Mouse (Mus musculus) urinary bladder, postnatal 14 days (tissue): ENCODE results near the gene Adssl1.

Experiments used
- DNase-seq: peaks from one replicate; pipeline ENCODE4 v3.0.0; 2021; ENCODE audit warnings: low spot score

The Adssl1 gene

DNA sequence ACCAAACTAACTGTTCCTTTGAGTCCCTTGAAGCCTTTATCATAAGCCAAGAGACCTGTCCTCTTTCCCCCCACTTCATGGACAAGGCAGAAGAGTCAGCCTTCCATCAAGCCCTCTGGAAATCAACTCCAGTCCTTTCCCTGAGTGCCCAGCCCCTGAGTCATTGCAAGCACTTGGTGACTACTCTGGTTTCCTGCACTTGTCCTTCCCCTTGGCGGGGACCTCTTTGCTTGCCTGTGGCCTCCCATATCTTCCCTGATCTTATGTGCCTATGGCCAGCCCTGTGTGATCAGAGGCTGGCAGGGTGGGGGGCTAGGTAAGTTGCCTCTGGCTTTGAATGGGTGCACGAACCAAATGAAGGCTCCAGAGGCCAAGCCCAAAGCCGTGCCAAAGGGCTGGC lies 2.1 kb downstream of the Adssl1 start:
- no peak for DNase-seq

DNA sequence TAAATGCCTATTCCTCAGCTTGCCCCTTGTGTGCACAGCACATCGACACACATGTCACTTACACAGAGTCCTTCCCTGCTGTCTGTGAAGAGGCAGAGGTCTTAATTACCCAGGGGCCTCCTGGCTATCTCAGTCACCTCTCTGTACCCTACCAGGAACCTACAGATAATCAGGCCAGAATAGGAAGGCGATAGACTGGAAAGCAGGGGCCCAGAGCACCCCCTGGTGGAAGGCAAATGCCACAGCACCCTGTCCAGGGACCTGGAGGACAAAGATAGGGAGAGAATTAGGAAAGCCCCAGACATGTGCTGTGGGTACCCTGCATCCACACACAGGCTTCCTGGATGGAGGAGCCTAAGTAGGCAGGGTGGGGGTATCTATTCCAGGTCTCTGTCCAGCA lies 3.9 kb downstream of the Adssl1 start:
- peak; percentile 63 for DNase-seq

DNA sequence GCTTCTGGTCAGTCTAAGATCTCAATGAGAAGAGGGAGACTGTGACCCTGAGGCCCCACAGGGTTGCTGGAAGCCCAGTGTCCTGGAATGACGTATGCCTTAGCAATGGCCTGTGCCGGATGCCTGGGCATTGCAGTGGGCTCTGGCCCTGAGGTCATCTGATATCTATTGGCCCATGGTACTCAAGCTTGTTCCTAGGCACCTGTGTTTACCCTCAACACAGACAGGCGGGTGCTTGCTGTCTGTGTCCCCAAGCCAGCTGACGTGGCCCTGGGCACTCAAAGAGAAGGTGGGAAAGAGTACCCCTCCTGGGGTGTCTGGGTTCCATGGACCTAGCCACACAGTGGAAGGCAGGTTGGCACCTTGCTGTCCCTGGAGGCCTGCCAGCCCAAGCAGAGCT lies 5.9 kb downstream of the Adssl1 start:
- no peak for DNase-seq

DNA sequence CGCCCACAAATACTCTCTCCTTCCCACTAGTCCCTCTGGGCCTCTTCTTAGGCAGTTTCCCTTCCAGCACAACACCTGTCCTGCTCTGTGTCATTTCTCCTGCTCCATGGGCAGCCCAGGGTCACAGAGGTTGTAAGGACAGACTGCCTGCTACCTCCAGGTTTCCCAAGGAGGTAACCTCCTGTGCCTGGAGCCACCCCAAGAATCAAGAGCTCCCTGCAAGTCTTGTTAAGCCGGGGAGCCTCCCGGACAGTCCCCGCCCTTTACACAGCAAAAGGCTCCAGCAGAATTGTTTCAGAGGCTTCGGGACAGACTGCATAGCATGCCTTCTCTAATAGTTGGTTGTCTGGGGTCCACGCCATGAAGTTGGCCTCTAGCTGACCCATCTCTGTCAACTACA lies 6.6 kb downstream of the Adssl1 start:
- DNase-seq = no peak

DNA sequence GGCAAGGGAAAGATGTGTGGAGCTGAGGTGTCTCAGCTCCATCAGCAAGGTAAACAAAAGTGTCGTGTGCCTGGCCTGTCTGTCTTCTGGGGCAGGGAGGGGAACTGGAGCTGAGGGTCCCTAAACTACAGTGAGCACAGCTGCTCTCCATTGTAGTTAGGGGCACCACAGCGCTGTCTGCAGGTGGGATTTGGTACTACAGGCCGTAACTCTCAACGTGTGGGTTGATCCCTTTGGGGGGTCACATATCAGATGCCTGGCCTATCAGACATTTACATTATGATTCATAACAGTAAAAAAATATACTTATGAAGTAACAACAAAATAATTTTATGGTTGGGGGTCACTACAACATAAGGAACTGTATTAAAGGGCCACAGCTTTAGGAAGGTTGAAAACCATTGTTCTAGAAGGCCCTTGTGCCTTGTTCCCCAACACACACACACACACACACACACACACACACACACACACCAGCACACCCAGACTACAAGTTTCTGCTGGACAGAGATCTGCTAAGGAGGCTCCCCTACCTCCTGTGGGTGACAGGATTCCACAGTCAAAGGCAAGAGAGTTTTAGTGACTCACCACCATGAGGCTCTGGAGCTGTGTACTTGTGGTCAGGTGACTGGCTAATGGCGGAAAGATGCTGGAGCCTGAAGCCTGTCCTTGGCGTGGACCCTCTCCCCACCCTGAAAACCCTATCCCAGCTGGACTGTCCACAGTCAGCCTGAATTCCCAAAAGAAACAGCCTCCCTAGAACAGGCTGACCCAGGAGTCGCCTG lies 7.4 kb downstream of the Adssl1 start:
- no peak for DNase-seq

DNA sequence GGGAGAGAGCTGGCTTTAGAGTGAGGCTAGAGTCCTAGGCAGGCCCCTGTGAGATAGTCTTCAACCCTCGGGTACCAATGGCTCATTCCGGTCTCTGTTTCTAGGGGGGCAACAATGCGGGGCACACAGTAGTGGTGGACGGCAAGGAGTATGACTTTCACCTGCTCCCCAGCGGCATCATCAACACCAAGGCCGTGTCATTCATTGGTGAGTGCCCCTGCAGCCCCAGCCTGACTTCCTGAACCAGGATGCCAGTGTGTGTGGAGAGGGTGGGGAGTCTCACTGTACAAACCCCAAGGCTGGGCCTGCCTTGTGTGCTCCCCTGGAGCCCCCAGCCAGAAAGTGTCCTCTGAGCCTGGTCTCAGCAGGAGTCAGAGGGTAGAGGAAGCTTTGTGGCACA lies 8.4 kb downstream of the Adssl1 start:
- no peak for DNase-seq

DNA sequence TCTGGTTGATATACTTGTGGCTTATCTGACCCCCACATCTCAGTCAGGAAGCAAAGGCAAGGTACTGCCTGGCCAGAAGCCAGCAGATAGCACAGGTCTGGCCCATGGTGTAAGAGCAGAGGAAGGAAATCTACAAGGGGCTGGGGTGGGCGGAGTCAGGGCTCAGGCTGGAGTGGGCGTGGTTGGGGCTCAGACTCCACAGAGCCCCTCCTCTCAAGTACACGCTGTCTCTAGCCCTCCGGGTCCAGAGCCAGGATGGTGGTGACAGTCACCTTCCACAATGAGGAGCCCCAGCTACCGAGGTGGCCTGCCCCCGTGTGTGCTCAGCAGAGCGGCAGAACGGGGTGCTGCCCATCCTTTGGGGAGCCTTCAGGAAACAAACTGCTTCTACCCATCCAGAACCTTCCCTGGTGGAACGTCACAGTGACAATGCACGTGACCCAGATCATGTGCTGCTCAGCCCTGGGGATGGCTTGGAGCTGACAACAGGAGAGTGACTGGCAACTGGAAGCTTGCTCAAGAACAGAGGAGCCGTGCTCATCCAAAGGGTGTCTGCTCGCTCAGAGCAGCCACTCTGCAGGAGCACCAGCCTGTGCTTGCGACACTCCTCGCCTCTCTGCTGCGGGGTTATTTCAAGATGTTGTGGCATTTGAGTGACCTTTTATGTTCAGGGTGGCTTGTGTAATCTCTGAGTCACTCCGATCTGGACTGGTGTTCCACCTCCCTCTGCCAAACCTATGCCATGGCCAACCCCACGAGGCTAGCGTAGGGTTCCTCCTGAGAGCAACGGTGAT lies 9.3 kb downstream of the Adssl1 start:
- DNase-seq = peak; percentile 73

DNA sequence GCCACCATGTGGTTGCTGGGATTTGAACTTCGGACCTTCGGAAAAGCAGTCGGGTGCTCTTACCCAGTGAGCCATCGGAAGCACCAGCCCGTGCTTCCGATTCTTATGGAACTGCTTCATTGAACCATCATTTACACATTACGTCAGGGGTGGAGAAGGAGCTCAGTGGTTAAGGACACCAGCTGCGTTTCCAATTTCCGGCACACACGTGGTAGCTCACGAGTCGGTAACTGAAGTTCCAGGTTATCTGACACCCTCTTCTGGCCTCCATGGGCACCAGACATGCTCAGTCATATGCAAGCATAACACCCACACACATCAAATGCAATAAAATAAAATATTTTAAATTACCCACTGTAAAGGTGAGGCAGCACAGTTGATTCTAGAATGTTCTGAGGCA lies 10.2 kb downstream of the Adssl1 start:
- DNase-seq = no peak

DNA sequence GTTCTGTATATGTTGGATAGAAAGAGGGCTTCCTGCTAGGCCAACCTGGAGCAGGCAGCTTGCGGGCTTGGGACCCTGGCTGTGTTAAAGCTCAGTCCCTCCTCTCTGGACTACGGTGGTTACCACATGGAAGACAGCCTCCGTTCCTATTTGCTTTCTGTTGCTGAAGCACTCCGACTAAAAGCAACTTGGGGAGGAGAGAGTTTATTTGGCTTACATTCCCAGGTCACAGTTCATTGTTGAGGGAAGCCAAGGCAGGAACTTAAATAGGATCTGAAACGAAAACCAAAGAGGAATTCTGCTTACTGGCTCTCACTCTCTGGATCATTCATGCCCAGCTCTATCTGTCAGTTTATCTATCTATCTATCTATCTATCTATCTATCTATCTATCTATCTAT lies 11.0 kb downstream of the Adssl1 start:
- DNase-seq = no peak

DNA sequence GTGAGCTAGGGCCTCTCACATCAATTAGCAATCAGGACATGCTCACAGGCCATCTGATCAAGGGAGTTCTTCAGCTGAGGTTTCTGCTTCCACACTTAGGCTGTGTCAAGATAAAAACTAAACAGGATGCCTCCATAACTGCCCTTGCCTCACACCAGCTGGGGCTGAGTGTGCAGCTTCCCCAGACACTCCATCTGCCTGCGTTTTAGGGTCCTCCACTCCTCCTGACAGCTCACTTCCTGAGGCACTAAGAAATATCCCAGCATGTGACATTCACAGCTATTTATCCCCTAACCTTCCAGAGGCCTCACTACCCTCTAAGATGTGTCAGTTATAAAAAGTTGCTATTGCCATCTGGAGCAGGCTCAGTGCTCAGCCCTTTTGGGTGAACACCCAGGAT lies 11.6 kb downstream of the Adssl1 start:
- DNase-seq = no peak

DNA sequence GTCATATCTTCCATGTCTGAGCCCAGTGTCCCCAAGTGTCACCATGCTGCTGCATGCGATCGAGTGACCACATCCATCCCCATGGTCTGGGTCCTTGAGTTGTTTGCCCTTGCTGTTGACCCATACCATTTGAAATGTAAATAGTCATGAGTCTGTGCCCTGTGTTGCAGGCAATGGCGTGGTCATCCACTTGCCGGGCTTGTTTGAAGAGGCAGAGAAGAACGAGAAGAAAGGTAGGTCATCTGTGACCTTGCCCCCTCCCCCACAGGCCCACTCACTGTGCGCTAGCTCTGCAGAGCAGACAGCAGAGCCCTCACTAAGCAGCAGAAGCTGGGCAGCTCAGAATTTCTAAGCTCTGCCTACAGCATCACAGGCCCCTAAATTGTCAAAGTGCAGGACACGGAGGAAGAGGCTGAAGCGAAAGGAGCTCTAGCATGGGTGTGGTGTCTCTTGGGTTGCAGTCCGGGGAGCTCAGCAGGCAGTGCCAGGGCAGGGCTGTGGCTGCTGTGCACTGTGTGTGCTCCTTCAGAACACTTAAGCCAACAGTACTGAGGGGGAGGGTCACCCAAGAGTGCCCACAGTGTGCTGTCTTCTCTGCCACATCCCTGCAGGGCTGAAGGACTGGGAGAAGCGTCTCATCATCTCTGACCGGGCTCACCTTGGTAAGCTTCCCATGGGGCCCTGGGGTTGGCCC lies 12.4 kb downstream of the Adssl1 start:
- DNase-seq = no peak

DNA sequence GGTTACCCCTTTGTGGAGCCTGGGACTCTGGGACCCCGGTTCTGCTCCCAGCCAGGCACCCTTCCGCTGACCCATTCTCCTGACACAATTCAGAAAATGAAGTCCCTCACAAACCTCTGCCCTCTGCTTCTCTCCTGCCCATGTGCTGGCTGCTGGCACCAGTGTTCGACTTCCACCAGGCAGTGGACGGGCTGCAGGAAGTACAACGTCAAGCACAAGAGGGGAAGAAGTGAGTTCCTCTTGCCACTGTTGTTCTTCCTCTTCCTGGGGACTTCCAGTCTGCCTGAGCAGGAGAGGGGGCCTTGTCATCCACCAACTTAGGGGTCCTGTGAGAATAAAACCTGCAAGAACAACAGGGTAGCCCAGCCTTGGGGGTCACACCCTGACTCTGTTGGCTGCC lies 13.1 kb downstream of the Adssl1 start:
- no peak for DNase-seq

DNA sequence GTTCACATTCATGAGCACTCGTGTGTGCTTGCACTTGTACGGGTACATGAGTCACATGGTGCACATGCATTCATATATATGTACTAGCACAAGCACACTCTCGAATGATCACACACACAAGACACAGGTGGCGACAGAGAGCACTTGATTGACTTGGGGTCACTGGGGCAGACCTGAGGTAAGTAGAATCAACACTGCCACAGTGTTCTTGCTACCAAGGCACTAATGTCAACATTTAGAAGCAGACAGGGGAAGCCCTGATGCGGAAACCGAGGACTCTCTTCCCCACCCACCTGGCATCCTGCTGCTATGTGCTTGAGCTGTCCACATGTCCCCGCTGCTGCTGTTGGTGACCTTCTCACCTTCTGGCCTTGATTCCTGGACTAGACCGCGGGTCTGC lies 13.8 kb downstream of the Adssl1 start:
- DNase-seq = no peak

DNA sequence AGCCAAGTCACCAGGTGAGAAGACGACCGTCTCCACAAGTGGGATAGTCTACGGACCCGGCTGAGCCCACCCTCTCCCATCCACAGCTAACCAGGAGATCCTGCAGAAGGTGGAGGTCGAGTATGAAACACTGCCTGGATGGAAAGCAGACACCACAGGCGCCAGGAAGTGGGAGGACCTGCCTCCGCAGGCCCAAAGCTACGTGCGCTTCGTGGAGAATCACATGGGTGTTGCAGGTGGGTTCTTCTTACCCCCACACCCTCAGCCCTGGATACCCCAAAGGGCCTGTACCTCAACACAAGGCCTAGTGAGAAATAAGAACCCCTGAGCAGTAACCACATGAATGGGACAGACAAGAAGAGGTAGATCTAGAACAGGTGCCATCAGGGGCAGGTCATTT lies 19.7 kb downstream of the Adssl1 start:
- no peak for DNase-seq

DNA sequence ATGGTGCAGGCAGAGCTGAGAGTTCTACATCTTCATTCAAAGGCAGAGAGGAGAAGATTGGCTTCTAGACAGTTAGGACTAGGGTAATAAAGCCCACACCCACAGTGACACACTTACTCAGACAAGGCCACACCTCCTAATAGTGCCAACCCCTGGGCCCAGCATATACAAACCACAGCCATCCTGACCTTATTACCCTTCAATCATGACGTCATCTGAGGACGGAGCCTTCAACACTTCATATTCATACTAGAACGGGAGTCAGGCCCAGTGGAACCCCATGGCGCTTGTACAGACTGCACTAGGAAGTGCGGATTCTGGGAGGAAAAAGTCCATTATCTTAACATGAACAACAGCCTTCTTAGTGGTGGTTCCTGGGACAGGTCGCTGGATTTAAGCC lies 23.3 kb downstream of the Adssl1 start:
- DNase-seq = no peak

DNA sequence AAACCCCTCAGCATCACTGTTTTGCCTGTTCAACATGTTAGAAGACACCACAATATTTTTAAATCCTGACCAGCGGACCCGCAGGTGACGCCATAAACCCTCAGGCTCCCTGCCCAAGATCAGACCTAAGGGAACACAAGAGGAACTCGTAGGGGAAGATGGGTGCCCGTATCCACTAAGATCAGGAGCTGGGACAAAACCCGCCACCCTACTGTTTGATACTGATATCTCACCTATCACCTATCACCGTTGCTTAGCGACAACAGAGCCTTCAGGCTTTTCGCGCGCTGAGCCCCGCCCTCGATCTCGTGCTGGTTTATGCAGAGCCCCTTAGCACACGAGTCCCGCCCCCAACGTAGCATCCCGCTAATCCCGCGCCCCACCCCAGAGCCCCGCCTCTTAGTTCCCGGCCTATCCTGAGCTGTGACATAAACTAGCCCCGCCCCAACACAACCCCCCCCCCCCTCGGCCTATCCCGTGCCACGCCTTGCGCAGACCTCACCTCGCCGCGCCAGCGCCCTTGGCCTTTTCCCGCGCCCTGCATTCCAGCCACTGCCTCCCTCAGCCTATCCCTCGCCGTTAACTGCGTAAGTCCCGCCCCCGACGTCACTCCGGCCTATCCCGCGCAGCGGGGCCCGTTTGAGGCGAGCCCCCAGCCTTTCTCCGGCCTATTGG lies 24.5 kb downstream of the Adssl1 start, which contains the start of gene Siva1:
TSS of gene Siva1 (plus strand) at position 500 of the 675 bp plus-strand sequence.
- peak; percentile 100 for DNase-seq

DNA sequence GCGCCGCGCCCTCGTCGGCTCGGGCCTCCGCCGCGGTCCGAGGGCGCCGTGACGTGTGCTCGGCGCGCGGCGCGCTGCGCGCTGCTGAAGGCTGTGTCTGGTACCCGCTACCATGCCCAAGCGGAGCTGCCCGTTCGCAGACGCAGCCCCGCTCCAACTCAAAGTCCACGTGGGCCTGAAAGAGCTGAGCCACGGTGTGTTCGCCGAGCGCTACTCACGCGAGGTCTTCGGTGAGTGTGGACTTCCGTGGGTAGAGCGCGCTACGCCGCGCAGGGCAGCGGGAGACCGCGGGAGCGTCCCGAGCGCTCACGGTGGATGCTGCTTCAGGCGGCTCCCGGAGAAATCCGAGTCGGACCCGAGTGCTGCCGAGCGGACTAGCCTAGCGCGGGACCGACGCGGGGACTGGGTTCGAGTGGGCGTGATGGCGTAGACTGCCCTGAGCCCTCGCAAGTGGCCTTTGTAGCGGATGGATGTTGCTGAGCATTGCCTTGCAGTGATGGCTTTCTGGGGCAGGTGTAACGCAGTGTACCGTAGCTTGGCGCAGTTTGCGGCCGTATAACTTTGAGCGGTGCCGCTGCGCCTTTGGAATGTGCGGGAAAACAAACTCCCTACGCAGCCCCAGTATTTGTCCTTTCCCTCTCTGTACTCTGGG lies 25.1 kb downstream of the Adssl1 start:
- peak; percentile 45 for DNase-seq

DNA sequence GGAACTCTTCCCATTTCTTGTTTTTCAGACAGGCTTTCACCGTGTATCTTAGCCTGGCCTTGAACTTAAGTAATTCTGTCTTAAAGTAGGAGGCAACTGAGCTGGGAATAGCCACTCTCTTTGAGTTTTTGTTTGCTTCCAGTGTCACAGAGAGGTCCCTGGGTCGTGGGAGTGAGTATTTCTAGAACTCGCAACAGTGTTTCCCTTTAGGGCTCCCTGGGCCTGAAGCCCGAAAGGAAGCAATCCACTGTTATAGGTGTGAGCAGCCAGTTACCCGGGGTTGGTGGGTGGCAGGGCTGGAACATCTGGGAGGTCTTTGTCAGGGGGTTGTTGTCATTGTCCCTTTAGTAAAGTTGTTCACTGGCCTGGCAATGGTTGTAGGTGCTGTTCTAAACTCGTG lies 26.3 kb downstream of the Adssl1 start:
- no peak for DNase-seq

DNA sequence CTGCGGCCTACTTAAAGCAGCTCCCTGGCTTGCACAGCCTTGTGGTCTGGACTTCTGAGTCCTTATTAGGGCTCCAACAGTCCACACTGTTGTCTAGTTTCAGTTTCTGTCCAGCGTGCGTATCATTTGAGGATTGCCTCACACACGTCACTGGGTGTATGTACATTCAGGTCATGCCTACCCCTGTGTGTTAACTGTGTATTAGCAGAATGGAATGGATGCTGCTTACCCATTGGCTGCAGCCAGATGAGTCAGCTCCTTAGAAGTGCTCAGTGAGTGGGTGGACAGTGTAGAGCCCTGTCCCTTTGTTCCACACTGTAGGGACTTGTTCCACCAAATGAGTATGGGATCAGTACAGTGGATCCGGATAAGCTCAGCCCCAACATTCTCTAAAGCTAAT lies 28.2 kb downstream of the Adssl1 start:
- no peak for DNase-seq

DNA sequence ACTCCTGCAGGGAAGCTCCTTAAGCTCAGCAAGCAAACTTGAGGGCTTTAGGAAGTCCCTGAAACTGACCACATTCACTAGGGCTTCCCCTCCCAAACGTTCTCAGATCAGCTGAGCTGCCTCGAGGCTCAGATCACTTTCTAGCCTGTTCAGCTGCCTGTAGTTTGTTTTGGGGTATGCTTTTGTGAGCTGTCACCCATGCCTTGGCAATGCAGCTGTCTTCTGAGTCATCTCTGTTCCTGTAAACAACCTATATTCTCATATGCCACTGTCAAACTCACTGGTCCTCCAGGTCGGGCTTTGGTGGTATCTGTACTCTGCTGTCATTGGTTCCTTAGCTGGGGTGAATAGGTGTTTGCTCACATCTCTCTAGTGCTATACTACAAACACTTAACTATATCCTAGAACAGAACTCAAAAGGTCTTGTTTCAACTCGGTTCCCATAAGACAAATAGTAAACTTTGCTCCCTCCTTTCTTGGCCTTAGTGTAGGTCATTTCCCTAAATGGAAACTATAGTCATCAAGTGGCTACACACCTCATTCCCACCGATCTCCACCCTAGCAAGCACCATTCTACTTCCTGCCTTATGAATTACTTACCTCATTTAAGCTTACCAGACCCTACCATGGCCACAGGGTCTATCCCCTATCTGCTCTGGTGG lies 32.1 kb downstream of the Adssl1 start:
- no peak for DNase-seq

DNA sequence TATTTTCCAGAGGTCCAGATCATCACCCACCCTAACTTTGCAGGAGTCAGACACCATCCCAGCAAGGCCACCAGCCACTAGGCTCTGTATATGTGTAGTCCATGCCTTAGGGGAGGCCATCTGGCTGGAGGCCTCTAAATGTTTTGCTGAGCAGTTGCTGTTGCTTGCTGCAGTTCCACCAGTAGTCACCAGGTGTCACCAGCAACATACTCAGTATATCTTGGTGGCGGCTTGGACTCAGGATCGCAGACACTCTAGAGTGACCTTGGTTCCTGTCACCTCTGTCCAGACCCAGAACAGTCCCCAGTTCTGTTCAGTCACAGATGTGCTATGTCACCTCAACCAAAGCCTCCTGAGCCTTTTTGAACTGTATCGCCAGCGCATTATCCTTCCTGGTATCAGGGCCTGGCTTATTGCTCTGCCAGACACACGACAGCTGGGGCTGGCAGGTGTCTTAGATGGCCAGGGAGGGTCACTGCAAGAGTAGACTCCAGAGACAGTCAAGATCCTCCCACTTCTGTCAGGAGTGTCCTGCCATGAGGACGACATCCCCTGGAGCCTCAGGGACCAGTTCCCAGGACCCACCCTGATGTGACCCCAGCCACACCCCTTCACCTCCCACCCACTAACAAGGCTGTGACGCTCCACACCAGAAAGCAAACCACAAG lies 33.4 kb downstream of the Adssl1 start:
- peak; percentile 90 for DNase-seq
